Mouse (Mus musculus): Measurements from ENCODE around the gene Ctnnbip1.
A peak's percentile ranks its signal among the peaks of the same experiment; 100 is the strongest.

Ctnnbip1 gene

GRCm38 (mm10) chr4:149517868-149518340 is at the start of gene Ctnnbip1:
TSS of gene Ctnnbip1 (plus strand) at chr4:149518236.
- peak; percentile 96 to 97 for DNase-seq (ENCODE audit: low spot score in 2 of 2)

GRCm38 (mm10) chr4:149469557-149469956 is 48.5 kb upstream of the Ctnnbip1 start:
- DNase-seq (ENCODE audit: low spot score in 2 of 2): peak in 1 of 2 experiments; percentile 12

- no peak for DNase-seq (ENCODE audit: low spot score in 2 of 2)
Observed at GRCm38 (mm10) chr4:149475096-149475495, 42.9 kb upstream of the Ctnnbip1 start.

DNA sequence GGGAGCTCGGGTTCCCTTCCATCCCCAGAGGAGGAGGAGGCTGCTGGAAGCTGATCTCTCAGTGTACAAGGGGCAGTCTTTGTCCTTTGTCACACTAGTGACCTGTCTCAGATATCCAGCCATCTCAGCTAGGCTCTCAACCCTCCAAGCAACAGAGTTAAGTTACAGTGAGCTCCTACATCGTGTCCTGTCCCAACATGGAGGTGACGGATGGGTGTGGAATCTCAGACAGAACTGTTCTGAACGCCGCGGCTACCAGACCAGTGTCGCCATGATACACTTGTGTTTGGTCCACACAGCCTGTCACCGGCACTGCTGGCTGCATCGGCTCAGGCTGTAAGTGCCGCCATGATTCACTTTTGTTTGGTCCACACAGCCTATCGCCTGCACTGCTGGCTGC is 41.0 kb upstream of the Ctnnbip1 start, which contains the start of gene Tmem274:
Gene Tmem274, plus strand, starts transcription at position 301 of the 400 bp plus-strand sequence.
- no peak for DNase-seq (ENCODE audit: low spot score in 2 of 2)

GRCm38 (mm10) chr4:149484566-149484965 is 33.5 kb upstream of the Ctnnbip1 start:
- DNase-seq (ENCODE audit: low spot score in 2 of 2): no peak

- peak; percentile 78 to 85 for DNase-seq (ENCODE audit: low spot score in 2 of 2)
Observed at GRCm38 (mm10) chr4:149485053-149485824, 32.8 kb upstream of the Ctnnbip1 start, which contains the start of the genes Nmnat1 and Lzic. TSS of gene Nmnat1 (minus strand) at chr4:149485202. TSS of gene Lzic (plus strand) at chr4:149485229.

DNA sequence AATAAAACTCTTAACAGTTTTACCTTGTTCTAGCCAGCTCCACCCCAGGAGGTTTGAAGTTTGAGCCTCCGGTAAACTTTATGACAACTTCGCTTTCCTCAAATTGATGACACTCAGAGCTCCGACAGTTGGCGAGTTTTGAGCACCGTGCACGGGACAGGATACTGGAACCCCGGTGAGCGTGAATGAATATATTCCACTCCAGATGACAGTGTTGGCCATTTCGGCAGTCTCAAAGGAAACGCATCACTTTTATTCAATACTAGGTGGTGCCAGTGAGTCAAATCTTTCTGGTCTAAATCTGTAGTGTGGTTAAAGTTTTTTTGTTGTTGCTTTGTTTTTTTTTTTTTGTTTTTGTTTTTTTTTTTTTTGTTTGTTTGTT is 32.2 kb upstream of the Ctnnbip1 start:
- DNase-seq (ENCODE audit: low spot score in 2 of 2): peak in 1 of 2 experiments; percentile 16

DNA sequence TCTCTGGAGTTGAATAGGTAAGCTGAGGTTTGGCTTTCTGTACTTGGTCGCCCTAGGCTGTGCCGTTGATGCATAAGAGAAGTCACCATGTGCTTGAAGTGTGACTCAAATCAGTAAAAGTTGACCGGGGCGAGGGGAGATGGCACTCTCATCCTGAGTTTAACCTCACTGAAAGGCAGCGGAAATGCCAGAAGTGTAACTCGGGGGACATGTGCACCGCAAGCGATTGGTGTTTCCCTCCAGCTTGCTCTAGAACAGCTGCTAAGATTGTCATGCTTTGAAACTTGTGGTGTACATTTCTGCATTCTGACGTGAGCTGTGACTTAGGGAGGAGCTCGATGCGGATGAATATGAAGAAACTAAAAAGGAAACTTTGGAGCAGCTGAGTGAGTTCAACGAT is 30.3 kb upstream of the Ctnnbip1 start:
- no peak for DNase-seq (ENCODE audit: low spot score in 2 of 2)

GRCm38 (mm10) chr4:149489415-149490240 is 28.4 kb upstream of the Ctnnbip1 start:
- DNase-seq (ENCODE audit: low spot score in 2 of 2): no peak

DNA sequence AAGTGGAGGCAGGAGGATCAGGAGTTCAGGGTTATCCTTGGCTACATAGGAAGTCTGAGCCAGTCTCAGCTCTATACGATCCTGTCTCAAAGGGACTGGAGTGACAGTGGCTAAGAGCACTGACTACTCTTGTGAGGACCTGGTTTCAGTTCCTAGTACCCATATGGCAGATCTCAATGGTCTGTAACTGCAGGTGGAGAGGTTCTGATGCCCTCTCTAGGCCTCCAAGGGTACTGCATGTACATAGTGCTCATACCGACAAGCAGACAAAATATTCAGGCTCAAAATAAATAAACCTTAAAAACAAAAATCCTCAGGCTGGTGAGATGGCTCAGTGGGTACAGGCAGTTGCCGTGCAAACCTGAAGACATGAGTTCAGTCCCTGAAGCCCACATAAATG is 26.9 kb upstream of the Ctnnbip1 start:
- DNase-seq (ENCODE audit: low spot score in 2 of 2): peak in 1 of 2 experiments; percentile 14

- no peak for DNase-seq (ENCODE audit: low spot score in 2 of 2)
Observed at GRCm38 (mm10) chr4:149496612-149497011, 21.4 kb upstream of the Ctnnbip1 start.

- no peak for DNase-seq (ENCODE audit: low spot score in 2 of 2)
Observed at GRCm38 (mm10) chr4:149498901-149499300, 19.1 kb upstream of the Ctnnbip1 start.

GRCm38 (mm10) chr4:149499790-149500189 is 18.2 kb upstream of the Ctnnbip1 start:
- DNase-seq (ENCODE audit: low spot score in 2 of 2): no peak

- no peak for DNase-seq (ENCODE audit: low spot score in 2 of 2)
Observed at GRCm38 (mm10) chr4:149504363-149504762, 13.7 kb upstream of the Ctnnbip1 start.

GRCm38 (mm10) chr4:149504858-149505257 is 13.2 kb upstream of the Ctnnbip1 start:
- DNase-seq (ENCODE audit: low spot score in 2 of 2): no peak

GRCm38 (mm10) chr4:149505261-149505967 is 12.6 kb upstream of the Ctnnbip1 start:
- DNase-seq (ENCODE audit: low spot score in 2 of 2): no peak

DNA sequence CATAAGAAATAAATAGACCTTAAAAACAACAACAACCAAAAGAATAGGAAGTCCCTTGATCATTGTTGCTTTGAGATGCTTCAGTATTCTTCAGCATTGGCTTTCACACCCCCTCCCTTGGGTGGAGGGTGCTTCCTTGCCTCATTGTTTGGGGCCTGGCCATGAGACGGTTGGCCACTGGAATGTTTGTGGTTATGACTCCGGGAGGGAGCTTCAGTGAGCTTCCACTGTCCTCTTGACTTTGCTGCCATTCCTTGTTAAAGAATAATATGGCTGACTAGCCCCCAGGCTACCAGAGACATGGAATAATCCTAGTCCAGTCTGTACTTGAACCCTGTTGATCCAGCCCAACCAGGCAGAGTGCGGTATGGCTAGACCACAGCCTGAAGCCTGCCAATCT is 11.1 kb upstream of the Ctnnbip1 start:
- no peak for DNase-seq (ENCODE audit: low spot score in 2 of 2)

DNA sequence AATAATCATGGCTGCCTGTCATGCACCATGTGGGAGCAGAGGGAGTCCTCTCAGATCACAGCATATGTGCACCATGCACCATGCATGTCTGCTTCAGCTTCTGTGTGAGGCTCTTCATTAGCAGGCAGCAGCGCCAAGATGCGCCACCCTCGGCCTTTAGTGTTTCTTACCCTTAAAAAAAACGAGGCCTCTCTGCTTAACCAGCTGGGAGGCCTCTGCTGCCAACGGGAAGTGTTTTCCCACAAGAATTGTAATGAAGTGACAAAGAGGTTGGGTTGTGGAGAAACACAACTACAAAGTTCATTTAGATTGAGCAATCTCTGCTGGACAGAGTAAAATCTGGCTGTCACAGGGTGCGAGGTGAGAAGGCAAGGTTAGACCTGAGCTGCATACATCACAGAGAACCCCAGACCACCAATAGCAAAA is 6.8 kb upstream of the Ctnnbip1 start:
- DNase-seq (ENCODE audit: low spot score in 2 of 2): no peak

DNA sequence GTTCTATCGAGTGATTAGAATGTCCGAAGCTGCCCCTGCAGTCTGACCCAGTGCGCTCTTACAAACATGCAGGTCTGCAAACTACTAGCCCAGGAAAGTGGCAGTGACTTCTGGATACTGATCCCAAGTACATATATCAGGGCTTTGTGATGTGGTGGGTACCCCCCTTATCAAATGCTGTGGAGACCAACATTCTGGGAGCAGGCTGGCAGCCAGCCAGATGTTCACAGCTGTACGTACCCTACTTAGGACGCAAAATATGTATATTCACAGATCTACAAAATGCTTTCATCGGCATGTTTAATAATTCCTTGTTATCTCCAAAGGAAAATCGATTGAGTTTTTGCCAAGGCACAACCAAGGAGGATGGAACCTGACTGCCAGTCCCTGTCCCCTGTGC is 6.0 kb upstream of the Ctnnbip1 start:
- no peak for DNase-seq (ENCODE audit: low spot score in 2 of 2)

GRCm38 (mm10) chr4:149515706-149516105 is 2.3 kb upstream of the Ctnnbip1 start:
- no peak for DNase-seq (ENCODE audit: low spot score in 2 of 2)

DNA sequence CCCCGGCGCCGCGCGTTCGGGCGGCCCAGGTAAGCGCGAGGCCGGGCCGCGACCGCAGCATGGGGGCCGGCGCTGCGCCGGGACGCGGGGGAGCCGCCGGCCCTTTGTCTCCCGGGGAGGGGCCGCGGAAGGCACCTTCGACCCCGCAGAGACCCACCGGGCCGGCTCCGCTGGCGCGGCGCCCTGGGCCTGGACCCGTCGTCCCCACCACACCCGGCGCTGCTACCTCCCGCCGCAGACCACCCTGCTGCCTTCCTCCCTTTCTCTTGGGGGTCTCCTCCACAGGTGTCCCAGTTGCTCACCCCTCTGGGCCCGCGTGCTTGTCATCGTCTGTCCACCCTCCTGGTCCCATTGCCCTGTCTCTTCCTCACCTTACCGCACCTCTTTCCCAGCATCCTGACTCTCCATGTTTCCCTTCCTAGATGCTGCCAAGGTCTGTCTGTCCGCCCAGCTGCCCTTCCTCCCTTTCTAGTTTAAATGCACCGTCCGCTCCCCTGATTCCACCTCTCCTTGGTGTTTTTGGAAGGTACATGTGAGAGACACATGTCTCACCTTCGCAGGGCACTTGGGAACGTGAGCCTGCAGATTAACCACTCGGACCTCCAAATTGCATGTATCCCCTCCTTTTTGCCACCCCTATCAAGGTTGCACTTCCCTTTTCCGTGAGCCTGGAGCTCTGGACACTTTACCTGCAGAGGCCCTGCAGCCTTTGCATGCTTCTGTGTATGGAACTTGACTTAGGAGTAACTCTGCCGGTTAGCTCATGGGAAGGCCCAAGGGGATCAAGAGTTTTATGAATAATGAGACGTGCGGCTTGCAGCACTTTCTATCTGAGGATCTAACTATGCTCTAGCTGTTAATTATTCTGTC is 550 bp downstream of the Ctnnbip1 start:
- DNase-seq (ENCODE audit: low spot score in 2 of 2): no peak
